Mouse (Mus musculus) common myeloid progenitor, adult 5-6 weeks (primary cell): ENCODE measurements around the gene Fndc5. TPM values are rescaled to one million over a fixed set of nuclear protein-coding genes. Genes with fewer than 3 reads are reported as not detected.

ENCODE experiments used
- total RNA-seq: library from RNA; stranded (forward); fragments of 200-1000, 187-1606 nt; gene quantifications from 2 replicates; pipeline ENCODE4 v1.2.3, GENCODE M21; 2017

Gene Fndc5
- total RNA-seq, 1 experiment from 2014 or later = not detected

Other genes with a start within 250 kb of the Fndc5 start
- gene Azin2, start 174.6 kb upstream of the Fndc5 start, total RNA-seq = 1.1 and 1.6 TPM in 2 replicates
- 148 and 164 TPM in 2 replicates for gene Ak2, start 145.0 kb upstream of the Fndc5 start, total RNA-seq
- gene Rnf19b, start 78.7 kb upstream of the Fndc5 start, total RNA-seq = 33.2 and 35.7 TPM in 2 replicates
- gene Tmem54, start 31.5 kb upstream of the Fndc5 start, total RNA-seq = not detected in 2 replicates
- gene Hpca, start 15.0 kb upstream of the Fndc5 start, total RNA-seq = 0.41 TPM in 1 of 2 replicates, not detected in the other
- 15.3 and 22.3 TPM in 2 replicates for gene S100pbp, start 52.7 kb downstream of the Fndc5 start, total RNA-seq
- 50.9 and 62.3 TPM in 2 replicates for gene Yars, start 52.8 kb downstream of the Fndc5 start, total RNA-seq
- 0.15 and 1.1 TPM in 2 replicates for gene C77080, start 124.4 kb downstream of the Fndc5 start, total RNA-seq
- gene Sync, start 150.6 kb downstream of the Fndc5 start, total RNA-seq = not detected in 2 replicates
- gene Rbbp4, start 198.4 kb downstream of the Fndc5 start, total RNA-seq = 120 and 139 TPM in 2 replicates
- gene Zbtb8os, start 198.7 kb downstream of the Fndc5 start, total RNA-seq = 59.1 and 73.1 TPM in 2 replicates
- 9.6 and 10.6 TPM in 2 replicates for gene Zbtb8a, start 241.1 kb downstream of the Fndc5 start, total RNA-seq